Mouse (Mus musculus): Measurements from ENCODE around the gene Egfl6.

GRCm38 (mm10) chrX:166478631-166479364 is 106.7 kb downstream of the Egfl6 start:
- TF ChIP-seq CTCF (IDR thresholded peaks at IDR 0.05; ENCODE audit: low read depth, low read length) (no peak), POLR2A (IDR thresholded peaks at IDR 0.05; ENCODE audit: extremely low read depth, insufficient read depth, low read length) (no peak)

Measured in liver, adult 2 months (tissue).